Mouse (Mus musculus) embryonic facial prominence, embryonic 12.5 days (tissue): ENCODE measurements around the gene Pilrb1. TPM values are rescaled to one million over a fixed set of nuclear protein-coding genes. Genes with fewer than 3 reads are reported as not detected.
"Not testable (repeated sequence)": the region's sequence is repeated elsewhere in the genome, so short reads cannot be mapped to it uniquely, and the experiment has no call there.

Experiments used
- ATAC-seq: fragments of 200-750 bp; cut with Nextera tagmentation; 2 replicates; pipeline ENCODE4 v1.8.0; 2017; ENCODE audit not compliant: insufficient number of reproducible peaks, insufficient read depth, low FRiP score, low TSS enrichment
- H3K27ac ChIP-seq: fragments of 300-500 bp; sonication (generic); 2 replicates; pipeline ENCODE4 v1.5.1; 2016; ENCODE audit warnings: mild to moderate bottlenecking
- H3K27me3 ChIP-seq: fragments of 300-500 bp; sonication (generic); 2 replicates; pipeline ENCODE4 v1.6.1; 2016; ENCODE audit warnings: mild to moderate bottlenecking, moderate library complexity
- H3K36me3 ChIP-seq: fragments of 300-500 bp; sonication (generic); 2 replicates; pipeline ENCODE4 v1.6.1; 2016; ENCODE audit warnings: mild to moderate bottlenecking
- H3K4me1 ChIP-seq: fragments of 300-500 bp; sonication (generic); 2 replicates; pipeline ENCODE4 v1.6.1; 2016
- H3K4me2 ChIP-seq: fragments of 300-500 bp; sonication (generic); replicated peaks from 2 replicates; pipeline ENCODE4 v1.6.1; 2016; ENCODE audit warnings: mild to moderate bottlenecking, moderate library complexity
- H3K4me3 ChIP-seq: fragments of 300-500 bp; sonication (generic); 2 replicates; pipeline ENCODE4 v1.5.1; 2016; ENCODE audit warnings: mild to moderate bottlenecking
- H3K9ac ChIP-seq: fragments of 300-500 bp; sonication (generic); 2 replicates; pipeline ENCODE4 v1.6.1; 2016; ENCODE audit warnings: mild to moderate bottlenecking, moderate library complexity
- H3K9me3 ChIP-seq: fragments of 300-500 bp; sonication (generic); 2 replicates; pipeline ENCODE4 v1.6.1; 2016; ENCODE audit warnings: mild to moderate bottlenecking, moderate library complexity
- WGBS: fragments of 180-500 bp; shearing (Covaris S2); methylation state at CpG from one replicate; pipeline ENCODE4 v1.1.7; 2016; 5-methylcytosine and 5-hydroxymethylcytosine counted together
- polyA plus RNA-seq: library from polyadenylated mRNA; unstranded; fragments of >200 nt; fragmentation: Nextera tagmentation; extraction: Ambion mirVana; gene quantifications from 2 replicates; pipeline ENCODE4 v1.2.1, GENCODE M21; 2016

The Pilrb1 gene
- polyA plus RNA-seq, 1 experiment from 2014 or later: 0.47 TPM

GRCm38 (mm10) chr5:137864008-137864407 is 6.1 kb upstream of the Pilrb1 start:
- not testable (repeated sequence) for ATAC-seq

GRCm38 (mm10) chr5:137856870-137857269 is 1.0 kb downstream of the Pilrb1 start:
- H3K4me3 ChIP-seq, ATAC-seq, H3K4me2 ChIP-seq, H3K9me3 ChIP-seq, H3K27ac ChIP-seq, H3K9ac ChIP-seq, H3K4me1 ChIP-seq, H3K36me3 ChIP-seq, H3K27me3 ChIP-seq: not testable (repeated sequence)
- WGBS: 78% methylated on average over 5 of the region's 5 CpGs

More at GRCm38 (mm10) chr5:137864008-137864407, 6.1 kb upstream of the Pilrb1 start:
- not testable (repeated sequence) for H3K36me3 ChIP-seq, H3K27ac ChIP-seq, H3K4me3 ChIP-seq, H3K9me3 ChIP-seq, H3K9ac ChIP-seq, H3K4me2 ChIP-seq, H3K27me3 ChIP-seq, H3K4me1 ChIP-seq
- 79% methylated on average over 1 of the region's 1 CpGs for WGBS

- H3K27me3 ChIP-seq, H3K9me3 ChIP-seq, ATAC-seq, H3K27ac ChIP-seq, H3K4me3 ChIP-seq, H3K36me3 ChIP-seq, H3K4me2 ChIP-seq, H3K9ac ChIP-seq, H3K4me1 ChIP-seq: not testable (repeated sequence)
- WGBS: 79% methylated on average over 3 of the region's 3 CpGs
Observed at GRCm38 (mm10) chr5:137854907-137855306, 3.0 kb downstream of the Pilrb1 start.

- H3K36me3 ChIP-seq, H3K9ac ChIP-seq, H3K4me1 ChIP-seq, H3K9me3 ChIP-seq, H3K4me3 ChIP-seq, H3K27me3 ChIP-seq, ATAC-seq, H3K27ac ChIP-seq, H3K4me2 ChIP-seq: not testable (repeated sequence)
- WGBS: 81% methylated on average over 1 of the region's 1 CpGs
Observed at GRCm38 (mm10) chr5:137850313-137850712, 7.6 kb downstream of the Pilrb1 start.

- H3K4me3 ChIP-seq, H3K4me1 ChIP-seq, H3K36me3 ChIP-seq, H3K27ac ChIP-seq, H3K9me3 ChIP-seq, H3K9ac ChIP-seq, H3K4me2 ChIP-seq, H3K27me3 ChIP-seq, ATAC-seq: not testable (repeated sequence)
Observed at GRCm38 (mm10) chr5:137837110-137837509, 20.8 kb downstream of the Pilrb1 start.

- H3K27me3 ChIP-seq: no peaks in the 10 kb centered on the region
- no peaks in the 10 kb centered on the region for H3K9me3 ChIP-seq
- H3K9ac ChIP-seq: no peak overlapping the region
- H3K4me1 ChIP-seq: no peaks in the 10 kb centered on the region
- no peaks in the 10 kb centered on the region for H3K36me3 ChIP-seq
- no peak overlapping the region for H3K4me3 ChIP-seq
- H3K27ac ChIP-seq: no peak overlapping the region
- H3K4me2 ChIP-seq: no peak overlapping the region
- ATAC-seq: no peak
Observed at GRCm38 (mm10) chr5:137836611-137837010, 21.3 kb downstream of the Pilrb1 start.

- H3K9ac ChIP-seq, H3K9me3 ChIP-seq, H3K4me1 ChIP-seq, H3K27ac ChIP-seq, H3K27me3 ChIP-seq, ATAC-seq, H3K4me2 ChIP-seq, H3K4me3 ChIP-seq, H3K36me3 ChIP-seq: not testable (repeated sequence)
- 65% methylated on average over 2 of the region's 2 CpGs for WGBS
Observed at GRCm38 (mm10) chr5:137835966-137836520, 21.9 kb downstream of the Pilrb1 start, which contains the start of gene Pilra. Gene Pilra, minus strand, starts transcription at chr5:137836281.

- no peak overlapping the region for H3K4me2 ChIP-seq
- no peaks in the 10 kb centered on the region for H3K4me1 ChIP-seq
- no peaks in the 10 kb centered on the region for H3K36me3 ChIP-seq
- H3K4me3 ChIP-seq: no peak overlapping the region
- H3K9ac ChIP-seq: no peak overlapping the region
- H3K27ac ChIP-seq: no peak overlapping the region
- ATAC-seq: no peak
- 53% methylated on average over 4 of the region's 4 CpGs for WGBS
- no peaks in the 10 kb centered on the region for H3K27me3 ChIP-seq
- no peaks in the 10 kb centered on the region for H3K9me3 ChIP-seq
Observed at GRCm38 (mm10) chr5:137833500-137833899, 24.4 kb downstream of the Pilrb1 start.

- Histone ChIP-seq H3K36me3 (no peaks in the 10 kb centered on the region), H3K4me1 (no peaks in the 10 kb centered on the region), H3K9me3 (no peaks in the 10 kb centered on the region), H3K9ac (no peak overlapping the region), H3K4me3 (no peak overlapping the region), H3K27me3 (no peaks in the 10 kb centered on the region), H3K4me2 (no peak overlapping the region), H3K27ac (no peak overlapping the region)
- no peak for ATAC-seq
- 76% methylated on average over 6 of the region's 6 CpGs for WGBS
Observed at GRCm38 (mm10) chr5:137831506-137831905, 26.4 kb downstream of the Pilrb1 start.

GRCm38 (mm10) chr5:137831106-137831505 is 26.8 kb downstream of the Pilrb1 start:
- Histone ChIP-seq H3K27me3 (no peaks in the 10 kb centered on the region), H3K9me3 (no peaks in the 10 kb centered on the region), H3K4me1 (no peaks in the 10 kb centered on the region), H3K36me3 (no peaks in the 10 kb centered on the region), H3K4me2 (no peak overlapping the region), H3K4me3 (no peak overlapping the region), H3K27ac (no peak overlapping the region), H3K9ac (no peak overlapping the region)
- 84% methylated on average over 4 of the region's 4 CpGs for WGBS
- ATAC-seq: no peak

GRCm38 (mm10) chr5:137830238-137830637 is 27.7 kb downstream of the Pilrb1 start:
- Histone ChIP-seq H3K4me2 (no peak overlapping the region), H3K36me3 (no peaks in the 10 kb centered on the region), H3K27ac (no peak overlapping the region), H3K27me3 (no peaks in the 10 kb centered on the region), H3K9ac (no peak overlapping the region), H3K4me3 (no peak overlapping the region), H3K4me1 (no peaks in the 10 kb centered on the region), H3K9me3 (no peaks in the 10 kb centered on the region)
- 80% methylated on average over 7 of the region's 7 CpGs for WGBS
- no peak for ATAC-seq

GRCm38 (mm10) chr5:137828694-137829093 is 29.2 kb downstream of the Pilrb1 start:
- no peak overlapping the region for H3K4me3 ChIP-seq
- 81% methylated on average over 6 of the region's 6 CpGs for WGBS
- no peak overlapping the region for H3K9ac ChIP-seq
- H3K4me1 ChIP-seq: no peaks in the 10 kb centered on the region
- no peaks in the 10 kb centered on the region for H3K9me3 ChIP-seq
- ATAC-seq: no peak
- no peak overlapping the region for H3K4me2 ChIP-seq
- H3K27me3 ChIP-seq: no peaks in the 10 kb centered on the region
- no peaks in the 10 kb centered on the region for H3K36me3 ChIP-seq
- H3K27ac ChIP-seq: no peak overlapping the region

GRCm38 (mm10) chr5:137826421-137826820 is 31.5 kb downstream of the Pilrb1 start:
- 55% methylated on average over 7 of the region's 7 CpGs for WGBS
- H3K36me3 ChIP-seq: no peaks in the 10 kb centered on the region
- no peak overlapping the region for H3K4me2 ChIP-seq
- H3K27me3 ChIP-seq: no peaks in the 10 kb centered on the region
- H3K9me3 ChIP-seq: no peaks in the 10 kb centered on the region
- ATAC-seq: no peak
- H3K4me3 ChIP-seq: no peak overlapping the region
- no peak overlapping the region for H3K9ac ChIP-seq
- H3K4me1 ChIP-seq: no peaks in the 10 kb centered on the region
- no peak overlapping the region for H3K27ac ChIP-seq
